Mouse (Mus musculus): Measurements from ENCODE around the gene Grin2d. TPM values are rescaled to one million over a fixed set of nuclear protein-coding genes. Genes with fewer than 3 reads are reported as not detected.
A peak's percentile ranks its signal among the peaks of the same experiment; 100 is the strongest.
"Not testable (repeated sequence)": the region's sequence is repeated elsewhere in the genome, so short reads cannot be mapped to it uniquely, and the experiment has no call there.

Gene Grin2d
- total RNA-seq (2021) = under 1 TPM; 0.36 to 0.49 TPM

DNA sequence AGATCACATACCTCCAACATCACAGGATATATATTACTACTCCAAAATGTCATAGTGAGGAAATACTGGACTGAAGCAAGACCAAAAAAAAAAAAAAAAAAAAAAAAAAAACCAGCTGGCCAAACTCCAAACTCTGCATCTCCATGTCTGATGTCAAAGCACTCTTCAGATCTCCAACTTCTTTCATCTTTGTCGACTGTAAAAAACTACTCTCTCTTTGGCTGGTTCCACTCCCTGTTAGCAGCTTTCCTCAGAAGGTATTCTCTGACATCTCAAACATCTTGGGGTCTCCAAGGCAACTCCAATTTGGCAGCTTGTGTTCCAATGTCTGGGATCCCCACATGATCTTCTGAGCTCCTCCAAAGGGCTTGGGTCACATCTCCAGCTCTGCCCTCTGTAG lies at the start of gene Grin2d:
Gene Grin2d (minus strand): TSS at position 101 of the 400 bp plus-strand sequence.
- DNase-seq (ENCODE audit: low spot score) = not testable (repeated sequence)
- intact Hi-C loops (cut with DNase I) = loop anchor here (2.0 kb wide), 1 partner anchor 17 kb away; no protein-coding TSS in a partner anchor

DNA sequence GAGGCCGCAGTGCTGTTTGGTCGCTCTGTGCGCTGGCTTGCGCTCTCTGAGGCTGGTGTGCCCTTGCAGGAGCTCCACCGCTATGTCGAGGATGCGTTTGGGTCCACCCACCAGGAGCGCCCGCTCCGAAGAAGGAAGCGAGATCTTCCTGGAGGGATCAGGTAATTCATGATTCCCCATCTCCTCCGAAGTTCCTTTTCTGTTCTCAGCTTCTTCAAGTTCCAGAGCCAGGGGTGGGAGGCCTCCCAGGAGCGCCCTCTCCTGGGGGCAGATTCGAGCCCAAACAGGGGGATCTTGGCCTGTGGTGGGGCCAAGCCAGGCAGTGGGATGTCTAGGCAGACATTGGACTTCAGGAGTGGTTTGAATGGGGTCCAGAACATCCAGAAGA lies 46.2 kb upstream of the Grin2d start:
- no peak for DNase-seq (ENCODE audit: low spot score)
- intact Hi-C loops (cut with DNase I) = loop anchor here (2.0 kb wide), 2 partner anchors 28 to 52 kb away; partner anchors contain the start of genes Kdelr1, Syngr4 and Tmem143

DNA sequence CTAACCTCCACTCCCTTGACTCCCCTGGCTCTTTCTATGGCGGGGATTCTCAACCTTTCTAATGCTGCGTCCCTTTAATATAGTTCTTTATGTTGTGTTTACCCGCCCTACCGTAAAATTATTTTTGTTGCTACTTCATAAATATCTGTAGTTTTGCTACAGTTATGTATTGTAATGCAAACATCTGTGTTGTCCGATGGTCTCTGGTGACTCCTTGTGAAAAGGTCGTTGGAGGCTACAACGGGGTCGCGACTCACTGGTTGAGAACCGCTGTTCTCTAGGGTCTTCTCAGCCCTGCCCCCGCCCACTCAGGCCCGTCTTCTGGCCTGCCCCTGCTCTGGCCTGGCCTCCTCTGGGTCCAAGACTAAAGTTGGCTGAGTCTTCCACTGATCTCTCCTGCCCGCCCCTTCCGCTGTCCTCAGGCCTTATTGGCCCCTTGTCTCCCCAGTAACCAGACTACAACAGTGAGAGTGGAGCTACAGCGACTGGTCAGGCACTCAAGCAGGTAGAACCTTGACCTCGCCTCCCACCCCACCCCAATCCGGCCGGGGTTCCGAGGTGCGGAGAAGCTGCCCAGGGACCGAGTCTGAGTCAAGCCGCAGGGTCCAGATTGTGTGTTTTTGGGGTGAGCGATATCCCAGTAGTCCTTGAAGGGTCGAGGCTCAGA lies 45.7 kb upstream of the Grin2d start, which contains the start of gene Ccdc114:
Gene Ccdc114 (plus strand): TSS at position 311 of the 667 bp plus-strand sequence.
- DNase-seq (ENCODE audit: low spot score) = peak; percentile 82
- intact Hi-C loops (cut with DNase I) = loop anchor here (2.0 kb wide), 2 partner anchors 27 to 51 kb away; partner anchors contain the start of genes Kdelr1, Syngr4 and Tmem143

DNA sequence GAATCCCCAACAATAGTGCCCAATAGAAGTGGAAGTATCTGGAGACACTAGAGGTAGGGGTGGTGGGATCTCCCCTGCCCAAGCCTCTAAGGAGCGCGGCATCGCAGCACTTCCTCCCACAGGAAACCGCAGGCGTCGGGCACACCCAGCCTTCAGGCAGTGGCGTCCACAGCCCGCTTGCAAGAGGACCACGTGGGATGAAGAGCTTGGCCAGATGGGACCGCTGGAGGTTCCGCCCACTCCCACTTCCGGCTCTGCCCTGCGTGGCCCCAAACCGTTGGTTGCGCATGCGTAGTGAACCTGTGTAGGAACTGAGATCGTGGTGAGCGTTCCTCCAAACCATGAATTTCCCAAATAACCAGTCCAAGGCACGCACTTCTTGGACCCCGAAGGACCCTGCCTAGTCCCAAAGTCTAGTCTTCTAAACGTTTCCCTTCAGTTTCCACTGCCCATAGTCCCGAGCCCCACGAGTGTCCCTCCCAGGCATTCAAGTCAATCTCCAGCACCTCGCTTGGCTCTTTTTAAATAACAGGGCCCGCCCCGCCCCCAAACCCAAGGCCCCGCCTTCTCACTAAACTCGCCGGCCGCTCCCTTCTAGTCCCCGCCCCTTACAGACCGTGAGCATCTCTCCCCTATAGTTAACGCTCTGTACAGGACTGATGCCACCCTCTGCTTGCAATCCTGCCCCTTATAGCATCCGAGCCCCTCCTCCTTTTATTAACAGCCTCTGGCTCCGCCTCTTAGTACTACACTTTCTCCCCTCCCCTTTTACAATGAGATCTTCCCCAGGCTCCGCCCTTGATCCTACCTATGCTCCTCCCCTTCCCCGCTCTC lies 45.0 kb upstream of the Grin2d start:
- intact Hi-C loops (cut with DNase I) = no loop called here
- DNase-seq (ENCODE audit: low spot score) = peak; percentile 96

DNA sequence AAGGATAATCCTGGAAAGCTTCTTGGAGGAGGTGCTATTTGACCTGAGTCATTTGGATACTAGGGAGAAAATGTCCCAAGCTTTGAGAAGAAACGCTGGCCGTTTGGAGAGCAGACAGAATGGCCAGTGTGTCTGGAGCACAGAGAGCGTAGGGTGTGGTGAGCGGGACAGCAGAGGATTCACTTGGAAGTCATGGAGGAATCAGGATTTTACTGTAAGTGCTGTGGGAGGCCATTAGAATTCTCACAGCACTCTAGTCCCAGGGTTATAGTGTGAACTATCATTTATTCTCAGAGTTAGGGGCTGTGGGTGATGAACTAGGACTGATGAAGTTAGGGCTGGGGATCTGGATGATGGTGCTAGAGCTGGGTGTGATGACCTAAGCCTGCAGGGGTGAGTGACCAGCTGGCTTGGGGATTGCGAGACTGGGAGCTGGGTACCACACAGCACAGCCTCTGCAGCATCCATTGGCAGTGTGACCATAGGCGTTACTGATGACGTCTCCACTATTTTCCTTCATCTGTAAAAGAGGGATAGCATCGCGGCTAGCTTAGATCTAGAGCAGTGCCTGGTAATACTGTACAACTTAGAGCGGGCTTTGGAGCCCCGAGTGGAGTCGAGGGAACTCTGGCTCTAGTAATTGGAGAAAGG lies 43.9 kb upstream of the Grin2d start:
- intact Hi-C loops (cut with DNase I) = no loop called here
- no peak for DNase-seq (ENCODE audit: low spot score)

DNA sequence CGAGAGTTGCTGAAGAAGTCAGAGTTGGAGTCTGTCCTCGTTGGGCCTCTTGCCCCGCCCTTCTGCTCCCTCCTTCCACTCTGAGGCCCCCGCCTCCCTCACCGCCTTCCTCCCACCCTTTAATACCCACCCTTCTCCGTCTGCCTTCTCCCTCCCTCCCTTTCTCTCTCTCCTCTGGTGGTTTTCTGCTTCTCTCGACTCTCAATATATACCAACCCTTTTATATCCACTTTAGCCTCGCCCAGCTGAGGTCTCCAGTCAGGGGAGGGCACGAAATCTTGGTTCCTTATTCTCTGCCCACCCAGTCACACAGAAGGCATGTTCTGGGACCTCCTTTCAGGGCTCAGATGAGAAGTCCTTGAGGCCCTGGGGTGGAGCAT lies 43.1 kb upstream of the Grin2d start, which contains the start of gene Emp3:
Gene Emp3 (minus strand): TSS at position 163 of the 380 bp plus-strand sequence.
- peak; percentile 49 for DNase-seq (ENCODE audit: low spot score)
- intact Hi-C loops (cut with DNase I) = no loop called here

DNA sequence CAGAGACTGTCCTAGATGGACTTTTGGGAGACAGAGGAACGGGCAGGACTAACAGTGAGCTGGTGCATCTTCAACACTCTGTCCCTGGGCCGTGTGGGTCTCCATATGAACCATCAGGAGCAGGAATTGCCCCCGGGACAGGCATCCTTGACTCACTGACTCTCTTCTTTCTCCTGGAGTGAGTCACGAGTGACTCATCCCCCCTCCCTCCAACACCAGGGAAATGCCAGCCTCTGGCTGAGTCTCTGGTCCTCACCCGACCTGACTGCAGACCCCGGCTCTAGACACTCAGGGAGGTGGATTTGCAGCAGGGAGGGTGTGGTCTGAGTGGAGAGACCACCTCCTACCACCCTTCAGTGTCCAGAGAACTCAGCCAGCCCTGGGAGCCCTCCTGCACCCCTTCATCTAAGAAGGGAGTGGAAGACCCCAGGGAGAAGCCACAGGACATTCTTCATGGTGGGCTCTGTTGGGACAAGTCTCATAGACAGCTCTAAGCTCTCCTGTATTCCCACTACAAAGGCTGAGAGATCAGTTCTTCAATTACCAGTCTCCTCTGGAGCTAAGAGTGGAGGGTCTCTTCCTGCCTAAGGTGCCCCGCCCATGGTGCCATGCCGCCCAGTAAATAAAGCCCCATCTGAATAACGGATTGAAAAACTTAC lies 42.5 kb upstream of the Grin2d start:
- intact Hi-C loops (cut with DNase I) = no loop called here
- DNase-seq (ENCODE audit: low spot score) = peak; percentile 40

DNA sequence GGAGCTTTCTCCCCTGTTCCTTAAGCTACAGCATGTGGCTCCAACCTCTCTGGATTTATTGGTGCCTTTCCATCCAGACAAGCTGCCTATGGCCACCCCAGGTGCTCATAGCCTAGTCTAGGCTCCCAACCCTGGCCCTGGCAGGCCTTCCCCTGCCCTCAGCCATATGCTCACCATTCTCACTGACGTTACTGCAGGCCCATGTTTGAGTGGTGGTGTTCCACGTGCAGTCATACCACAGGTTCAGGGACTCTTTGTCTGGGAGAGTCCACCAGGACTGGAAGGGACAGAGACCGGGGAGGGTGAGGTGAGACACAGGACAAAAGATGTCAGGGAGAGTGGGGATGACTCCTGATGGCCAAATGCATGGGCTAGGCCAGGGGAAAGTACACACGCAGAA lies 41.6 kb upstream of the Grin2d start:
- DNase-seq (ENCODE audit: low spot score) = no peak
- intact Hi-C loops (cut with DNase I) = no loop called here

DNA sequence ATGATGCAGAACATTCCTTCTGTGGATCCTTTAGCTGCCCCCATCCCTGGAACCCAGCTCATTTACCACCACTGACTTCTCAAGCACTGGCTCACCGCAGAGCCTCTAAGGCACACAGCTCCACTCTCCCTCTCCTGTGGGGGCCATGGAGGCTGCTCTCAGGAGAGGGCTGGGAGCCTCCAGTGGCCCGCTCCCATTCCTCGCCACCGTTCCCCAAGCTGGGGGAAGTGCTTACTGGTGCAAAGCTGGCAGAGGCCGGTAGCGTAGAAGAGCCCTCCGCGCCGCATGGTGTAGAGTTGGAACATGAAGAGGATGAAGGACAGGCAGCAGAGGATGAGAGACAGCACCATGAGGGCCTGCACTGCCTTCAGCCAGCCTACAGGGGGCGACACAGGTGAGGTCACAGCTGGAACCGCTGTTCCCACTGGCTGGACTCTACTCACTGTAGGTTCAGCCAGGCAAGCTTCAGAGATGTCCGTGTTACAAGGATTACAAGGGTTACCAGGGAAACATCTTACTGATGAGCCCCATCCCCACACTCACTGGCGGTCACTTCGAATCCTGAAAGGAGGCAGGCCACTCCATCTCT lies 41.0 kb upstream of the Grin2d start:
- no peak for DNase-seq (ENCODE audit: low spot score)
- intact Hi-C loops (cut with DNase I) = no loop called here

DNA sequence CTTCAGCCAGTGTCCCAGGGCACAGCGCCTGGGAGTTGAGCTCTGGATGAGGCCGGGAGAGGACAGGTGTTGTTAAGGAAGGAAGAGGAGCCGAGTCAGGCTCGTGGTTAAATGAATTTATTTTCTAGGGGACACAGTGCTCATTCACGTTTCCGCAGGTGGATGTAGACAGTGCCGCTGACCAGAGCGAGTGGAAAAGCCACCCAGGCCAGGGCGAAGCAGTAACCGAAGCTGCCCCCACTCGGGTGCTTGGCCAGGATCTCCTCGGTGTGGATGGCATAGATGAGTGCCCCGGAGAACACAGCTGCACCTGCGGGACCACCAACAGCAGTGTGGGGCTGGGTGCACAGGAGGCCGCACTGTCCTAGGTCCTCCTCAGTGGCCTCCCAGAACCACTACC lies 39.7 kb upstream of the Grin2d start:
- no peak for DNase-seq (ENCODE audit: low spot score)
- intact Hi-C loops (cut with DNase I) = no loop called here

DNA sequence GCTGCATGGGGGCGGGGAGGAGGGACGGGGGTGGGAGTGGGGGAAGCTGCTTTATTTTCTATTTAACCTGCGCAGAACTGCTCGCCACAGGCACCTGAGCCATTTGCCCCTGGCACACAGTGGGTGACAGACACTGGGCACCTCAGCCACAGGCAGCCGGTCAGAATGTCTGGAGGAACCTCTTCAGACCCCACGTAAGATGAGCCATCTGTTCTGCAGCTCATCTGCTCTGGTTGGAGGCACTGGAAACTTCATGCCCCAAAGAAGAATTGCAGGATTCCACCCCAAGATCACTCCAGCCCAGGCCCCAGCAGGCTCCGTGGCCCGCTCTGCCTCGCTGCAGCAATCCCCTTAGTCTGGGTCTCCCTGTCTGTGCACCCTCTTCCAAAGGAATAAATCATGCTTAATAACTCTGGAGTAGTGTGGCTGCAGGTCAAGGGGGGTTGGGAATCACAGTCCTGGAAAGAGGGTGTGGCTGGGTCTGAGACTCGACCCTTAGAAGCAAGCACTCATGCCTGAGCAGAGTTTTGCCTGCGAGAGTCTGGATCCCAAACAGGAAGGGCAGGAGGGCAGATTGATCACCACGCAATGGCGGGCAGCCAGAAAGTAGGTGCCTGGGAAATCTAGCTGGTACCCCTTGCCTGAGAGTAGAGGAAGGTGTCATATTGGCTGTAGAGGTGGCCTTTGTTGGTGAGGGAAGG lies 39.0 kb upstream of the Grin2d start:
- intact Hi-C loops (cut with DNase I) = no loop called here

DNA sequence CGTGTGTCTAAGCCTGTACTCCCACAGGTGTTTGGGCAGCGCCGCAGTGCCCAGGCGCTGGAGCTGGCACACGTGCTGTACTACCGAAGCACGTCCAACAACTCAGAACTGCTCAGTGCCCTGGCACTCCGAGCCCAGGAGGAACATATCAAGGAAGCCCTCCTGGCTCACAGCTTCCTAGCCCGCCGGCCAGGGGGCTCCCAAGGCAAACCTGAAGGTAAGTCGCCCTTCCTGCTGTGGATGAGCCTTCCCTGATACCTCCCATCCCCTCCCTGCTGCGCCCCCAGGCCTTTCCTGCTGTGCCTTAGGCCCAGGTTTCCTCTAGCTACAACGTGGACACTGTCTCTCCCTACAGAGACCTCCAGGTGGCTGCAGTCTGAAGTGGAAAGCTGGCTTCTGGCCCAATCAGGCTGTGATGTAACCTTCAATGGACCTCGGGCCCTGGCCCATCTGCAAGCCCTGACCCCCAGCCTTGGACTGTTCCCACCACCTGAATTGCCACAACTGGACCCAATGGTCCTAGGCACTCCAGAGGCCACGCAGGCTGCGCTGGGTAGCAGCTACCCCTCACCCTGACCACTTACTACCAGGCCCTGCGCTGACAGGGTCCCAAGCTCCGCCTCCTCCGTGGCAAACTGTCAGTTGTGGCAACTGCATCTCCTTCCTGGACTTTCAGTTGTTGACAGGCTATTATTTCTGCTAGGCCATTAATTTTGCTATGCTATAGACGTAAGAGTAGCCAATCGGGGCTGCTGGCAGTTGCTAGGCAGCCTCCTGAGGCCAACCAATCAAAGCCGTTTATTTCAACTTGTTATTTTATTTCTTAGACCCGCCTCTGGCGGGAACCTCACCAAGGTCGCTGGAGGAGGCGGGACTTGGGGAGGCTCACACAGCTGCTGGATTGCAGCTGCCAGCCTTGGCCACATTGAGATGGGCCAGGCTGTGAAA lies 38.2 kb upstream of the Grin2d start:
- peak; percentile 81 for DNase-seq (ENCODE audit: low spot score)
- intact Hi-C loops (cut with DNase I) = no loop called here

More for the DNA sequence above, 39.0 kb upstream of the Grin2d start:
- no peak for DNase-seq (ENCODE audit: low spot score)

DNA sequence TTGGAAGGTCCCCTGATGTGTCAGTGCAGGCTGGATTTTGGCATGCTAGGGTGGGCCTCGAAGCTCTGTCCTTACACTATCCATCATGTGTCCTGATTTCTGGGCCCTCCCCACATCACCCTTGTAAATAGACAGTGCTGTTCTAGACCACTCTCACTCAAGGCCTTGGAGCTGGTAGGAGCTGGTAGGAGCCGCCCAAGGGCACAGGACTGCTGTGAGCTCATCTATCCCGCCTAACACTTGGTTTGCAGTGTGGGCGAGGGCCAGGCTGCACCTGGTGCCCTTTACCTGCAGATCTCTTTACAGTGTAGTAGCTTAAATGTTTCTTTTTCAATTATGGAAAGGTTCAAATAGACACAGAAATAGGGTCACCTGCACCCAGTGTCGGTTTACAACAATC lies 36.8 kb upstream of the Grin2d start:
- no peak for DNase-seq (ENCODE audit: low spot score)
- intact Hi-C loops (cut with DNase I) = no loop called here

DNA sequence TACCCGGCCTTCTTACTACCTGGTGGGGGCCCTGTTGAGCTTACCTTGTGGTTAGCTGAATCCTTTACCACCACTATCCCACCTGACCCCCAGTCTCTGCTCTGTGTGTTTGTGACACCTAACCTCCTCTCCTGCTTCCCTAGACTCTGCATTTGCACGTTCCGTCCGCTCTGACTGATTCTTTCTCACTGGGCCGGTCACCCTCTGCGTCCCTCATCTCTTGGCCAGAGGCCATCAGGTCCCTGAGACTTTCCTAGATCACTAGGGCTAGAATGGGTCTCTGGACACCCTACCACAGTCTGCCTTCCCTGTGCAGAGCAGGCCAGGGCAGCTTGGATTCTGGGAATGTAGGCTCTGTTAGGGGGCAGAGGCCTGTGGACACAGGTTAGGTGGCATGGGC lies 35.9 kb upstream of the Grin2d start:
- no peak for DNase-seq (ENCODE audit: low spot score)
- intact Hi-C loops (cut with DNase I) = no loop called here

DNA sequence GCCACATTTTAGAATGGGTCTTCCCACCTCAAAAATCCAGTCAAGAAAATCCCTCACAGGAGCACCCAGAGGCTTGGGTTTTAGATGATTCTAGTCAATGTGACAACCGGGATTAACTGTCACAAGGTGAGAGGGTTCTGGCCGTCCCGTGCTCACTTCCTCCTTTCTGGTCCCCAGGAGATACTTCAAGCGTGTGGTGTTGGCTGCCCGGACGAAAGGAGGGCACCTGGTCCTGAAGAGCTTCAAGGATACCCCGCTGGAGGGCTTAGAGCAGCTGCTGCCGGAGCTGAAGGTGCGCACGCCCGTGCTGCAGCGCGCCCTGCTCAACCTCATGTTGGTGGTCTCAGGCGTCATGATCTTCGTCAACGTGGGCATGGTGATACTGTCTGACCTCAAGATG lies 31.0 kb upstream of the Grin2d start:
- intact Hi-C loops (cut with DNase I) = no loop called here
- no peak for DNase-seq (ENCODE audit: low spot score)

DNA sequence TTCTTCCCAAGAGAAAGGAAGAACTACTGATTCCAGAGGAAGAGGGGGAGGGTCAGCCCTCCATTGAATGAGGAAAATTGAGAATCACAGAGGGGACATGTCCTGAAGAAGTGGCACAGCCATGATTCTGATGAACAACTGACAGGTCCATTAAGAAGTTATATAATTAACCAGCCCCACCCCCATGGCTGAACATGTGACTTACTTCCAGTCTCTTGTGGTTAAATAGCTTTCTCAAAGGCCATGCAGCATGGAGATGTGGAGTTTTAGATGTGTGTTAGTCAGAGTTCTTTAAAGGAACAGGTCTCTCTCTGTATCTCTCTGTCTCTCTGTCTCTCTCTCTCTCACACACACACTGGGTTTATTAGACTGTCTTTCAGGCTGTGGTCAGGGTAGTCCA lies 30.2 kb upstream of the Grin2d start:
- intact Hi-C loops (cut with DNase I) = no loop called here
- DNase-seq (ENCODE audit: low spot score) = no peak

DNA sequence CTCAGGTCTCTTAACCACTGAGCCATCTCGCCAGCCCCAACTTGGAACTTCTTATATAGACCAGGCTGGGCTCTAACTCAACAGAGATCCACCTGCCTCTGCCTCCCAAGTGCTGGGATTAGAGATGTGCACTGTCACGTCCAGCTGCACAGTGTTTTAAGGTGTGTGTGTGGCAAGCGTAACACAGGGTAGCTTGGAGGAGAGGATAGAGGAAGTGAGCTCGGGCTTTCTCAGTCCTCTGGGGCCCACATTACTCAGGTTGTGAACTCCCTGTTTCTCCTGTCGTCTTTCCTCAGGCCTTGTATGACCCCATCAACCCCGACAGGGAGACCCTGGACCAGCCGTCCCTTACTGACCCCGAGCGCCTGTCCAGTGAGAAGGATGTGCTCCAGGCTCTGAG lies 28.4 kb upstream of the Grin2d start:
- intact Hi-C loops (cut with DNase I) = no loop called here
- no peak for DNase-seq (ENCODE audit: low spot score)

DNA sequence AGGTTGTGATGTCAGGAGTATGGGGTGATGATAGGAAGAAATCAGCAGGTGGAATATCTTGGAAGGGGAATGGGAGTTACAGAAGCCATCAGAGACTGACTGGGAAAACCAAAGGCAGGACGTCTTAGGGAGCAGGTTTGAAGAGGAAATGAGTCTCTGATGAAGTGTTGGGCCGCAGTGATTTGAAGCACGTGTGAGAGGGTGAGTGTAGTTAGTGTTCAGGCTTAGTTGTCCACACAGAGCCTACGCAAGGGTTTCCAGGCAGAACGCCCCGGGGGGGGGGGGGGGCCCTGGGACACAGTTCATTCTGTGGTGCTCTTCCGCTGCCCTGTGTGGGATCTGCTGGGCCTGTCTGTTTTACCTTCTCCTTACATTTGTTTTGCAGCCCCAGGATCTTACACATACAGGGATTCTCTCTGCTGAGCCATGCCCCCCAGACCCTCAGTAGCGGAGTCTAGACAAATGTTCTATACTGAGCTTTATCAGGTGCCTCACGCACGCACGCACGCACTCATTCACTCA lies 24.4 kb upstream of the Grin2d start:
- no peak for DNase-seq (ENCODE audit: low spot score)
- intact Hi-C loops (cut with DNase I) = no loop called here

Data from heart, postnatal 25 days (tissue).